Mouse (Mus musculus): ENCODE results near the gene Skap2. TPM values are rescaled to one million over a fixed set of nuclear protein-coding genes. Genes with fewer than 3 reads are reported as not detected.

Gene Skap2
- total RNA-seq, 2 experiments from 2014 or later: 4.6 to 4.8 TPM

GRCm38 (mm10) chr6:51863508-51863907 is 148.8 kb downstream of the Skap2 start:
- no peak for DNase-seq
- intact Hi-C loops (cut with DNase I; ENCODE audit: low total_unique reads): no loop called here

- intact Hi-C loops (cut with DNase I; ENCODE audit: low total_unique reads): no loop called here
Observed at GRCm38 (mm10) chr6:51860300-51860699, 152.0 kb downstream of the Skap2 start.

GRCm38 (mm10) chr6:51857821-51858220 is 154.5 kb downstream of the Skap2 start:
- peak; percentile 91 for DNase-seq
- intact Hi-C loops (cut with DNase I; ENCODE audit: low total_unique reads): loop anchor here (2.0 to 10.0 kb wide), 2 partner anchors 265 to 653 kb away; no protein-coding TSS in a partner anchor

More at GRCm38 (mm10) chr6:51860300-51860699, 152.0 kb downstream of the Skap2 start:
- no peak for DNase-seq

GRCm38 (mm10) chr6:51853291-51853690 is 159.1 kb downstream of the Skap2 start:
- no peak for DNase-seq
- intact Hi-C loops (cut with DNase I; ENCODE audit: low total_unique reads): loop anchor here (10.0 kb wide), 1 partner anchor 648 kb away; no protein-coding TSS in a partner anchor

GRCm38 (mm10) chr6:51852643-51853042 is 159.7 kb downstream of the Skap2 start:
- no peak for DNase-seq
- intact Hi-C loops (cut with DNase I; ENCODE audit: low total_unique reads): loop anchor here (10.0 kb wide), 1 partner anchor 648 kb away; no protein-coding TSS in a partner anchor

- no peak for DNase-seq
- intact Hi-C loops (cut with DNase I; ENCODE audit: low total_unique reads): loop anchor here (10.0 kb wide), 1 partner anchor 647 kb away; no protein-coding TSS in a partner anchor
Observed at GRCm38 (mm10) chr6:51851544-51851943, 160.8 kb downstream of the Skap2 start.

GRCm38 (mm10) chr6:51850030-51850817 is 162.1 kb downstream of the Skap2 start:
- intact Hi-C loops (cut with DNase I; ENCODE audit: low total_unique reads): loop anchor here (10.0 kb wide), 1 partner anchor 645 kb away; no protein-coding TSS in a partner anchor

GRCm38 (mm10) chr6:51849561-51849960 is 162.8 kb downstream of the Skap2 start:
- intact Hi-C loops (cut with DNase I; ENCODE audit: low total_unique reads): no loop called here
- no peak for DNase-seq

More at GRCm38 (mm10) chr6:51850030-51850817, 162.1 kb downstream of the Skap2 start:
- no peak for DNase-seq

GRCm38 (mm10) chr6:51844106-51844505 is 168.2 kb downstream of the Skap2 start:
- DNase-seq: no peak
- intact Hi-C loops (cut with DNase I; ENCODE audit: low total_unique reads): no loop called here

- no peak for DNase-seq
- intact Hi-C loops (cut with DNase I; ENCODE audit: low total_unique reads): no loop called here
Observed at GRCm38 (mm10) chr6:51843081-51843480, 169.3 kb downstream of the Skap2 start.

- intact Hi-C loops (cut with DNase I; ENCODE audit: low total_unique reads): no loop called here
- DNase-seq: no peak
Observed at GRCm38 (mm10) chr6:51838177-51838576, 174.2 kb downstream of the Skap2 start.

GRCm38 (mm10) chr6:51833362-51833761 is 179.0 kb downstream of the Skap2 start:
- DNase-seq: no peak
- intact Hi-C loops (cut with DNase I; ENCODE audit: low total_unique reads): no loop called here

- intact Hi-C loops (cut with DNase I; ENCODE audit: low total_unique reads): no loop called here
- no peak for DNase-seq
Observed at GRCm38 (mm10) chr6:51825621-51826021, 186.7 kb downstream of the Skap2 start.

- intact Hi-C loops (cut with DNase I; ENCODE audit: low total_unique reads): no loop called here
- no peak for DNase-seq
Observed at GRCm38 (mm10) chr6:51824136-51824830, 188.1 kb downstream of the Skap2 start.

GRCm38 (mm10) chr6:51822049-51822448 is 190.3 kb downstream of the Skap2 start:
- intact Hi-C loops (cut with DNase I; ENCODE audit: low total_unique reads): no loop called here
- DNase-seq: no peak

- intact Hi-C loops (cut with DNase I; ENCODE audit: low total_unique reads): no loop called here
- no peak for DNase-seq
Observed at GRCm38 (mm10) chr6:51820853-51821252, 191.5 kb downstream of the Skap2 start.

GRCm38 (mm10) chr6:51816892-51817621 is 195.3 kb downstream of the Skap2 start:
- intact Hi-C loops (cut with DNase I; ENCODE audit: low total_unique reads): no loop called here
- DNase-seq: no peak

GRCm38 (mm10) chr6:51810906-51811305 is 201.4 kb downstream of the Skap2 start:
- intact Hi-C loops (cut with DNase I; ENCODE audit: low total_unique reads): no loop called here
- no peak for DNase-seq

GRCm38 (mm10) chr6:51809164-51809824 is 203.1 kb downstream of the Skap2 start:
- DNase-seq: no peak

More at GRCm38 (mm10) chr6:51809164-51809824, 203.1 kb downstream of the Skap2 start:
- intact Hi-C loops (cut with DNase I; ENCODE audit: low total_unique reads): no loop called here
